Mouse (Mus musculus): ENCODE data around the gene Tead2.

Tead2 gene

DNA sequence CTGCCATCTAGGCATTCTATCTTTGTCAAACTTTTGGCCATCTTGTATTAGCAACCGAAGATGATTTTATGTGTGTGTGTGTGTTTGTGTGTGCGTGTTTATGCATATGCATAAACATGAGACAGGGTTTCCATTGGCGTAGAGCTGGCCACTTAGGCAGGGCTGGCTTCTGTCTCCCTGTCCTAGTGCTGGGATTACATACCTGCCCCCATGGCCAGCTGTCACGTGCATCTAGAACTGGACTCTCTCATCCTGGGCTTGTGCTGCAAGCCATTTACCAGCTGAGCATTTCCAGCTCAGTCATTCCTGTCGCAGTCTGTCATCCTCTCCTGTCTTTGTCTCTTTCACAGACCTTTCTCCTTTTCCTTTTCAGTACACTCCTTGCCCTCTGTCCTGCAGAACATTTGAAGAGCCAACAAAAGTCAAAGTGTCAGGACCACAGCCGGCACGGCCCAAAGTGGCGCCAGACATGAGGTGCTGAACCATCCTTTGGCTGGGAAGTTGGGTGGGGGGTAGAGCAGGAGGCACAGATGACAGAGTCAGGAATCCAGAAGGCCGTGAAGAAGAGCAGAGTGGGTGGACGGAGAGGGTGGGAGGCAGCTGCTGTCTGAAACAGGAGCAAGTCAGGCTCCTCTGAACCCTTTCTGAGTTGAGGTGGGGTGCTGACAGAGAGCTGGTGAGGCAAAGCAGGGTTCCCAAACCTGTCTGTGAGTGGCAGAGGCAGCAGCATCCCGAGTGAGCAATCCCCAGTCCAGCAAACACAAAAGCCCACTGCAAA, 41.7 kb downstream of the Tead2 start:
- DNase-seq (ENCODE audit: low spot score in 2 of 2), result peak in 1 of 2 experiments; percentile 51

DNA sequence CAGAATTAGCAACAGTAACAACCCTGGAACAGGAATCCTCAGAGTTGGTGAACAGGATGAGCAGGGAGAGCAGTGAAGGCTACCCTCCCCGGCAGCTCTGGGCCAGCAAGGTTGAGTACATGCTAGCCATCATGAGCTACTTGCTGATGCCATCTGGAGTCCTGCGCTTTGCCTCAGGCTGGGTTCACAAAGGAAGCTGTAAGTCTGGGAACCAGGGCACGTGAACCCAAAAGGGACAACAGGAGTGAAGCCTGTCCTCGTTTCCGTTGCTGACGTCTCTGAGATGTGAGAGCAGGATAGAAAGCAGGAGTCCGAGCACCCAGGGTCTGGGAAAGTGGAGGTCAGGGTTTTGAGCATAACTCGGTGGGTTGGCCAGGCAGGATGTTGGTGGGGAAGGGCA, 43.7 kb downstream of the Tead2 start:
- DNase-seq (ENCODE audit: low spot score in 2 of 2), result no peak

DNA sequence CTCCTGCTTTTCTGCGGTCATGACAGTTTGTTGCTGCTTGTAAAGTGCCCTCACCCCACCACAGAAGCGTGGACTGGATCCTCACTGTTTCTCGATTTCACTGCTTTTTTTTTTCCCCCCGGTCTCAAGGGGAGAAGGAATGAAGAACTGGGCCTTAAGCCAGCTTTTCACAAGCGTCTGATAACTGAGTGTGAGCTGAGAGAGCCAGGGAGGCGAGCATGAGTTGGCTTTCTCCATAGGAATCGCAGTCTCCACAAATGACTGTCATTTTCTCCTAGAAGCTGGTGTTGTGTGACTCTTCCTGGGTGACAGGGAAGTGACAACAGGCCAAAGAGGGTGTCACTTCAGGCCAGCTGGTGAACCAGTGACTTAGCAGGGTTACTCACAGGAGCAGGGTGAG, 46.7 kb downstream of the Tead2 start:
- DNase-seq (ENCODE audit: low spot score in 2 of 2), result no peak

DNA sequence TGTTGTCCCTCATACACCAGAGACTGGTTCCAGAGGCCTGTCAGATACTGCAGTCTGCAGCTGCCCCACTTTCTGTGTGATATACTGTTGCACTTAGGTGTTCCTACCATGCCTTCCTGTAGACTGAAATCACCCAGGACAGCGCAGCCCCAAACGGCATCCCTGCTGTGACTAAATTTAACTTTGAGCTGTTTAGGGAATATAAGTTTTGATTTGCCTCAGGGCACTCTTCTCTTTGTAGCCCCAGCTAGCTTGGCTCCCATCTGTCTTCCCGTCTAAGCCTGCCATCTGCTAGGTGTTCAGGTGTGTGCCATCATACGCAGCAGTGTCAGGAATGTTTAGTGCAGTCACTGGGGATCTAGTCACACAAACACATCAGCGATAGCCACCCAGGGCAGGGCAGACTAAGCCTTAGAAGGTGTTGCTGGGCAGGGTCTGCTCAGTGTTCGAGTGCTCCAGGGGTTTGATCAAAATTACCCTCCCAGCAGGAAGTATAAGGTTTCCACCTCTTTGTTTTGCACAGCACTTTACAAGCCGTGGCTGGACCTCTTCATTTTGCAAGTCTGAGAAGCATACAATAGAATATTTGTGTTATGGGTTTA, 47.6 kb downstream of the Tead2 start:
- no peak for DNase-seq (ENCODE audit: low spot score in 2 of 2)

DNA sequence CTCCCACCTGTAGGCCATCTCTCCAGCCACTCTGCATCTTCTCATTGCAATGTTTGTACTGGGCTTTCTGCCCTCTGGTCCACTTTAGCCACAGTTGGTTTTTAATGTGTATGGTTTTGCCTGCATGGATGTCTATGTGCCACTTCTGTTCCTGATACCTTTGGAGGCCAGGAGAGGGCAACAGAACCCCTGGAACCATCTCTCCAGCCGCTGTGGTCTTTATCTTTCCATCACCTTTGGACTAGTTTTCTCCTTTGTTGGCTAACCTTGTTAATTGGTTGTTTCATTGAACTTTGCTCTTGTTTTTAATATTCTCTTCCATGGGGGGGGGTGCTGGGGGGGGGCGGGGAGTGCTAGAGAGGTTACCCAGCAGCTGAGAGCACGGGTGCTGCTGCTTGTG, 48.8 kb downstream of the Tead2 start:
- no peak for DNase-seq (ENCODE audit: low spot score in 2 of 2)

DNA sequence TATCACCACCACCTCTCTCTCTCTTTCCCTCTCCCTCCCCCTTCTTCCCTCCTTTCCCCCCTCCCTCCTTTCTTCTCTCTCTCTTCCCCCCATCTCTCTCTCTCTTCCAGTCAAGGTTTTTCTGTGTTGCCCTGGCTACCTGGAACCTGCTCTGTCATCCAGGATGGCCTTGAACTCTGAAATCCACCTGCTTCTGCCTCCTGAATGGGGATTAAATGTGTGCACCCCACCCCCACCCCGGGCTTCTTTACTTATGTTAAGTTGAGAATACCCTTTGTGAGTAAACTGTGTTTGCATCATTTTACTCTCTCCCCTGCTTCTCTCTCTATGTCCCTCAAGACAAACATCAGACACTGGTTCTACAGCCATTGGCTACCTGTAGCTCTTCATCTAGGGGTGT, 50.0 kb downstream of the Tead2 start:
- DNase-seq (ENCODE audit: low spot score in 2 of 2), result no peak

DNA sequence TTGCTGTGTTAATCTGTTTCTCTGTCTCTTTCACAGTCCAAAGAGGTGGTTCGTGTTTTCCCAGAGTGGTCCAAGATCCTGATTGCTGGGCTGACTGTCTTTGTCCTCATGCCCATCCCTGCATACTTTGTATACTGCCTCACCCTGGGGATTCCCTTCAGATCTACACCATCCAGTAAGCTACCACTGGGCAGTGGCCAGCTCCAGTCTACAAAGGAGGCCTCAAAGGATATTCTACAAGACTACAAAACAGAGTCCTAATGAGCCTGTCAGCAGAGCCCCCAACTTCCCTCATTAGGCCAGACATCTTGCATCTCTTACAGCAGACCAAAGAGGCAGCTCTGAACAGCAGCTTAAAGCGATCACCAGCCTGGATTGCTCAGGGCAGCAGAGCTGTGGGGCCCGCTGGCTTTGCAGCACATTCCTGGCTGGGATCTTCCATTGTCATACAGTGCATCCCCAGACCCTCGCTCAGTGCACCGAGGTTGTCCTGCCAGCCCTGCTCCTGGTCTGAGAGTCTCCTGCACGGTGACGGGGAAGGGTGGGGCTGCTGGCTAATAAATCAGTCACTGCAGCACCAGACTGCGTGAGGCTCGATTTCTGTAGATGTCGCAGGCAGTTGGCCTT, 57.3 kb downstream of the Tead2 start:
- DNase-seq (ENCODE audit: low spot score in 2 of 2), result no peak

DNA sequence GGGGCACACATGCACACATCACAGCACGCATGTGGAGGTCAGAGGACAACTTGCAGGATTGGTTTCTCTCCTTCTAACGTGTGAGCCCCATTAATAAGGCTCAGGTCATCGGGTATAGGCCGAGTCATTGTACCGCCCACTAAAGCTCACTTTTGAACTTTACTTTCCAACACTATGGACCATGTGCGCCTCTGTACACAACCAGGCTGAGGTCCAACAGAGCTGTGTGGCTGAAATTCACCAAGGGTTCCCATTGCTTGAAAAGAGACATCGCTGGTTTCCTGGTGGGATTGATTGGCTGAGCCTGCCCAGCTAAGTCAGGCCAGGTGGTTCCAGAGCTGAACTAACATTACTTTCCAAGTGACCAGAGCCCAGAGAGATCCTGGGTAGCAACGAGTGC, 58.1 kb downstream of the Tead2 start:
- no peak for DNase-seq (ENCODE audit: low spot score in 2 of 2)

DNA sequence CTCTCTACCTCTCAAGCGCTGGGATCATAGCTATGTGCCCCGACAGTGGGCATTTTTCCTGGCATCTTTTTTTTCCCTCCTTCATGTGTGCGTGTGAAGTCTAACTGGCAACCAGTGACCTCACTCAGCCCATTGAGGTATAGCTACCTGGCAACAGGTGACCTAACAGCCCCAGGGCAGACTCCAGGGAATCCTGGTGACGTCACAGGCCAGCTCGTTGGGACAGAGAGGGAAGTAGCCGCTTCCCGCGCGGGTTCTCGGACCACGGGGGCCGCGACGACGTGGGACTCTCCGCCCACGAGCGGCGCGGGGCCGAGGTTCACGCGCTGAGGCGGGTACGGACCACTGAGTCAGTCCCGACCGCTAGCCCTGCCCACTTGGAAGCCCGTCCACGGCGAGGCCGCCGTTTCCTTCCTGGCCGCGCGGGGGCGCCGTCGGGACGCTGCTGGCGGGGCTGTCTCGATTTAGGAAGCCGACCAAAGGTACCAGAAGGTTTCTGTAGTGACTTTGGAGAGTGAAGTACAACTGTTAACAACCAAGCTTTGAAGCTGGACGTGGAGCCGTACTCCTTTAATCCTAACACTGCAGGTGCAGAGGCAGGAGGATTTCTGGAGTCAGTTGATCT, 61.7 kb downstream of the Tead2 start, which contains the start of gene Slc6a21:
Gene Slc6a21, plus strand, starts transcription at position 378 of the 625 bp plus-strand sequence.
- peak in 1 of 2 experiments; percentile 82 for DNase-seq (ENCODE audit: low spot score in 2 of 2)
